Mouse (Mus musculus) right cerebral cortex, adult 18-20 months (tissue): Measurements from ENCODE around the gene Hax1.

Experiments used
- DNase-seq: peaks from one replicate; pipeline ENCODE4 v3.0.0; 2022; ENCODE audit warnings: mixed read lengths

Gene Hax1

GRCm38 (mm10) chr3:89998612-89999054, at the start of gene Hax1:
Hax1 (minus strand) TSS chr3:89998780.
- DNase-seq, result peak; percentile 95

- no peak for DNase-seq
These were observed 37.7 kb upstream of the Hax1 start for GRCm38 (mm10) chr3:90036263-90036662.

- DNase-seq, result no peak
These were observed 36.1 kb upstream of the Hax1 start for GRCm38 (mm10) chr3:90034653-90035052.

- DNase-seq, result no peak
These were observed 18.0 kb upstream of the Hax1 start for GRCm38 (mm10) chr3:90016626-90017025.

- no peak for DNase-seq
These were observed 11.7 kb upstream of the Hax1 start for GRCm38 (mm10) chr3:90010291-90010690.

GRCm38 (mm10) chr3:90004091-90004796, 5.7 kb upstream of the Hax1 start:
- DNase-seq, result no peak

GRCm38 (mm10) chr3:89999830-90000229, 1.2 kb upstream of the Hax1 start:
- DNase-seq, result no peak

GRCm38 (mm10) chr3:89999090-89999489, 510 bp upstream of the Hax1 start:
- no peak for DNase-seq

- peak; percentile 48 for DNase-seq
These were observed 637 bp downstream of the Hax1 start for GRCm38 (mm10) chr3:89997791-89998495.

GRCm38 (mm10) chr3:89994807-89995515, 3.6 kb downstream of the Hax1 start:
- DNase-seq, result no peak

GRCm38 (mm10) chr3:89987822-89988221, 10.8 kb downstream of the Hax1 start:
- DNase-seq, result no peak

GRCm38 (mm10) chr3:89987211-89987610, 11.4 kb downstream of the Hax1 start:
- no peak for DNase-seq

GRCm38 (mm10) chr3:89982426-89982825, 16.2 kb downstream of the Hax1 start:
- no peak for DNase-seq

GRCm38 (mm10) chr3:89976859-89977258, 21.7 kb downstream of the Hax1 start:
- no peak for DNase-seq

GRCm38 (mm10) chr3:89968509-89968908, 30.1 kb downstream of the Hax1 start:
- no peak for DNase-seq

- no peak for DNase-seq
These were observed 31.6 kb downstream of the Hax1 start for GRCm38 (mm10) chr3:89966946-89967345.

GRCm38 (mm10) chr3:89965972-89966371, 32.6 kb downstream of the Hax1 start:
- DNase-seq, result no peak

- DNase-seq, result no peak
These were observed 33.0 kb downstream of the Hax1 start for GRCm38 (mm10) chr3:89965557-89965956.

GRCm38 (mm10) chr3:89963926-89964739, 34.4 kb downstream of the Hax1 start:
- peak; percentile 76 for DNase-seq

GRCm38 (mm10) chr3:89963221-89963763, 35.3 kb downstream of the Hax1 start, which contains the start of gene Atp8b2:
Atp8b2 (minus strand) TSS chr3:89963508.
- DNase-seq, result no peak

- DNase-seq, result no peak
These were observed 35.8 kb downstream of the Hax1 start for GRCm38 (mm10) chr3:89962751-89963220.

GRCm38 (mm10) chr3:89962059-89962750, 36.4 kb downstream of the Hax1 start:
- DNase-seq, result no peak
